Mouse (Mus musculus): ENCODE measurements around the gene Pknox1.
A peak's percentile ranks its signal among the peaks of the same experiment; 100 is the strongest.
"Not testable (repeated sequence)": the region's sequence is repeated elsewhere in the genome, so short reads cannot be mapped to it uniquely, and the experiment has no call there.

Gene Pknox1

DNA sequence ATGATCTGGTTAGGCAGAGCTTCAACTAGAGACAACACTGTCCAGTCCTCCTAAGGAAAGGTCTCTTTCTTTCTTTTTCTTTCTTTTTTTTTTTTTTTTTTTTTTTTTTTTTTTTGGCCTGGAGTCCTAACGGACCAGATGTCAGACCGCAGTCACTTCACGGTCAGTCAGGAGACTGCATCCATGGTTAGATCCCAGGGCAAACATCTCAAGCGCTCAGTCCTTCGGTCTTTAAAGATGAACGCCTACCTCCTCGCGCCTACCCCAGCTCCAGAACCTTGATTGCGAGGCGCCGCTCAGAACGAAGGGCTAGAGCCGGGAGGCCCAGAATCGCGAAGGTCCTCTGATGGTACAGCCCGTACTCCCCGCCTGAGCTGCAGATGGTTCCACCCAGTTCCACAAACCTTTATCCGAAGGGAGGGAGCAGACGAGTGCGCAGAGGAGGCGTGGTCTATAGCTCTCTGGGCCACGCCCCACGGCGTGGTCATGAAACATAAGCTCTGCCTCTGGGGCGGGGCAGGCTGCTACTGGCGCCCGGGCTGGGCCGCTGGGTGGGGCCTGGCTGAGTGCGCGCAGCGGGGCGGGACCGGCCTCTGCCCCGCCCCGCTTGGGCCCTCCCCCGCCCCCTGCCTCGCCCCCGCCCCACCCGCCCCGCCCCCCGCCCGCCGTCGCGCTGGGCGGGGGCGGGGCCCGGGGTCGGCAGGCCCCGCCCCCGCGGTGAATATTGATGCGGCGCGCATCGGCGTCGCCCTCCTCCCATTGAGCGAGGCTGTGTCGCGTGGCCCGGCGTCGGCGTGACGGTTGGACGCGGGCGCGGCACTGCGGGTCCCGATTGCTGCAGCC, at the start of gene Pknox1:
Gene Pknox1, plus strand, starts transcription at position 720 of the 843 bp plus-strand sequence.
- peak; percentile 99 for DNase-seq (ENCODE audit: low spot score)

DNA sequence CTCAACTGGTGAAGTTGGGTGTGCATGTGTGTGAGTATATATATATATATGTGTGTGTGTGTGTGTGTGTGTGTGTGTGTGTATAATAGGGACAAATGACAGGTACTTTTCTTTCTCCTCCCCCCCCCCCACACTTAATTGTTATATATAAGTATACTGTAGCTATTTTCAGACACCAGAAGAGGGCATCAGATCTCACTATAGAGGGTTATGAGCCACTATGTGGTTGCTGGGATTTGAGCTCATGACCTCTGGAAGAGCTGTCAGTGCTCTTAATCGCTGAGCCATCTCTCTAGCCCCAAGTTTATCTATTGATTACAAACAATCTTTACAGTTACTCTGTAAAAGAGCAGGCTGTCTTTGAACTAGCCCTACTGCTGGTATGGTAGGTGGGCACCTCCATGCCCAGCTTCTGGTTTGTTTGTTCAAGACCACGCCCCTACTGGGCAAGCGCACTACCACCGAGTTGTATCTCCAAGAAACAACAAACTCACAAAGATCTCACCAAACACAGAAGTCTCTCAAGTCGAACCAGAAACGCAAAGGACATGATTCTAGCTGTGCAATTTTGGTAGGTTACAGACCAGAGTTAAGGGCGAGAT, 45.1 kb upstream of the Pknox1 start:
- DNase-seq (ENCODE audit: low spot score) = no peak

DNA sequence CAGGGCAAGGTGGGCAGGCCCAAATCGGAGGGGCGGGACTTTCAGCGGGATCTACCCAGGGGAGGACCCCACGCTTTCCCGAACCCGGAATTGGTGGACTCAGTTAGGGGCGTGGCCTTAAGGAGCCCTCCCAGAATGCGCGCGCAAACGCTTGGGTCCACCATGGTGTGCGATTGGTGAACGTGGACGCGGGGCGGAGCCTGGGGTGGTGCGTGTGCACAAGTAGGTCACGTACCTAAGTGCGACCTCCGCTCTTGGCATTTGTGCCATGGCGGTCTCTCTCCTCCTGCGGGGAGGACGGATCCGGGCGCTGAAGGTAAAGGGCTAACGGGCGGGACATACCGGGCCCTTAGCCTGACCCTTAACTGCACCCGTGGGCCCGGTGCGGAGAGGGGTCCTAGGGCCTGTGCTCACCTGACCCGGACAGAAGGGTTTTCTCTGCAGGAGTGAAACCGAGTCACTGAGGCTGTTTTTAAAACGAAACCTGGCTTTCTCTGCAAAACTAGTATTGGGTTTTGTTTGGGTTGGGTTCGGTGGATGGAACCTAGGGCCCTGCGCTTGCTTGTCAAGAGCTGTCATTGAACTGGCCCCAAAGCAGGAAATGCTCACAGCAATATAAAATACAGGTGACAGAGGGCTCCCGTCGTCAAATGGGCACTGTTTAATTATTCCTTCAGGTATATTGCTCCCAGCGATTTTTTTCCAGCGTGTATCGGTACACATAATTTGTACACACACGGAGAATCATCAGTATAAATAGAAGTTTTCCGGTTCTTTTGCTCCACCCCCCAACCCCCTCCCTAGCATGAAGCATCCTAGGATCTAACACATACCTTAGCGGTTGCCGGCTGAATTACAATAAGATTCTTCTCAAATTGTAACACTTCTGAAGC, 44.3 kb upstream of the Pknox1 start, which contains the start of the genes Wdr4 and Ndufv3:
Gene Wdr4, minus strand, starts transcription at position 35 of the 893 bp plus-strand sequence.
Gene Ndufv3, plus strand, starts transcription at position 170 of the 893 bp plus-strand sequence.
- DNase-seq (ENCODE audit: low spot score) = peak; percentile 98

DNA sequence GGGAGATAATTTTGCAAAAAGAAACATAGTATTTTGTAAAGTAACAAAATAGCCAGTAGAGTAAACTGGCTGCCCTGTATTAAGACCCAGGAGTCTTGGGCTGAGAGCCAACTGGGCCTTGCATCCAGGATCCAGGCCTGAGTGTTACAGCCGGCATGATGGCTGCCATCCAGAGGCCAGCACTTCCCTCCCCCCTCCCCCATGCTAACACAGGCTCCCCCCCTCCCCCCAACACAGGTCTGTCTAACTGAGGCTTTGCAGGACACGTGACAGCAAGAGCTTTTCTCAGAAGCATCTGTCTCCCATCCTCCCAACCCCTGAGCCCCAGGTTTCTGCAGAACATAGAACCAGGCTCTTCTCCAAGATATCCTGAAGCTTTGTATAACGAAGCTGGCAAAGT, 43.6 kb upstream of the Pknox1 start:
- peak; percentile 36 for DNase-seq (ENCODE audit: low spot score)

DNA sequence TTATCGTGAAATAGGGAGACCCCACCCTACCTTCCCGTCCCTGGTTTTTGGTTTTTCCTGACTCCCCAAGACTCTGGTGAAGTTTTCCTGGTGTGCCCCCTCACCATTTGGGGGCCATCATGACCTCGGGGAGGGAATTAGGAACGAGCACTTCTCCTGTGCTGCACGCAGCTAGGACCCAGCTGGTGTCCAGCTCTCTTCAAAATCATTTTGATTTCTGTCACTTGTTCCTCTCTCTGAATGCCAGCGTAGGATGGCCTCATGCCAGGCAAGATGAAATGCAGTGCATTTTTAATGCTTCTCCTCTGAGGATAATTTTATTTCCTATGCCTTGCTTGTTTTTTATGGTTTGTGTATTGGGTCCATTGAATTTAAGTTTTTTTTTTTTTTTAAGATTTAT, 42.6 kb upstream of the Pknox1 start:
- DNase-seq (ENCODE audit: low spot score) = no peak

DNA sequence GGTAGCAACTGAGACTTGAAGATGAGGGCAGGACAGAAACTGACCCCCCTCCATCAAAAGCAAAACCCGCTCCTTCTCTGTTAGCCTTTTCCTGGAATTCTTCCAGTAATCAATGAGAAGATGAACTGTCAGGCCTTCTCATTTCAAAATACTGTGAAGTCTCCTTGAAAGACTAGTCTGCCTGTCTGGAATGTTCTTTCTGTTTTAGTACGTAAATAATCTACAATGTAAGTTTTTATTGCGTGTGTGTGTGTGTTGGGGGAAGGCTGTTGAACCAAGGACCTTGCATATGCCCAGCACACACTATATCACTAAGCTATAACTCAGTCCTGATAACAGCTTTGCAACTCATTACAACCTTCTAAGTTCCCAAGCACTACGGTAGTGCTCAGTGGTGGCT, 39.4 kb upstream of the Pknox1 start:
- DNase-seq (ENCODE audit: low spot score) = no peak

DNA sequence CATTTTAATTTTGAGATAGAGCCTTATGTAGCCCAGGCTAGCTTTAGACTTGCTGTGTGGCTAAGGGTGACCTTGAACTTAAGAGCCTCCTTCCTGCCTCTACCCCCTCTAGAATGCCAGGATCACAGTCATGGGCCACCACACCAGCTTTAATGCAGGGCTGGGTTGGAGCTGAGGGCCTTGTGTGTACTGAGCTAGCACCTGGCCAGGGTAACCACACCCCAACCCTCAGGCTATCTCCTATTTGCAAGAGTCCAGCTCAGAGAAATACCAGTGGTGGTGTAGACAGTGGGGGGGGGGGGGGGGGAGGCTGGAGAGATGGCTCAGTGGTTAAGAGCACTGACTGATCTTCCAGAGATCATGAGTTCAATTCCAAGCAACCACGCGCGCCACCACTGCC, 38.7 kb upstream of the Pknox1 start:
- no peak for DNase-seq (ENCODE audit: low spot score)

DNA sequence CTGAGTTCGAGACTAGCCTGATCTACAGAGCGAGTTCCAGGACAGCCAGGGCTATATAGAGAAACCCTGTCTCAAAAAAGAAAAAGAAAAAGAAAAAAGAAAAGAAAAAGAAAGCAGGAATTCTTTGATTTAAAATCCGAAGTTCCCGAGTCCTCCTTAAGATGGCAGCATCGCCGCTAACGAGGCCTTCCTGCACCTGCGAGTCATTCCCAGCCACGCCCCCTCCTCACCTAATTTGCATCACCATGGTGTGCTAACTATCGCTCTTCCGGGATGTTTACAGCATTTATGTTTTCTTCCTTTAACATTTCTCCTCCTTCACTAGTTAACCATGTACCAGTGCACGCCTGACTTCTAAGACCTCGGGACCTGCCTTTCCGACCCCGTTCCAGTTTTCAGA, 35.2 kb upstream of the Pknox1 start:
- no peak for DNase-seq (ENCODE audit: low spot score)

DNA sequence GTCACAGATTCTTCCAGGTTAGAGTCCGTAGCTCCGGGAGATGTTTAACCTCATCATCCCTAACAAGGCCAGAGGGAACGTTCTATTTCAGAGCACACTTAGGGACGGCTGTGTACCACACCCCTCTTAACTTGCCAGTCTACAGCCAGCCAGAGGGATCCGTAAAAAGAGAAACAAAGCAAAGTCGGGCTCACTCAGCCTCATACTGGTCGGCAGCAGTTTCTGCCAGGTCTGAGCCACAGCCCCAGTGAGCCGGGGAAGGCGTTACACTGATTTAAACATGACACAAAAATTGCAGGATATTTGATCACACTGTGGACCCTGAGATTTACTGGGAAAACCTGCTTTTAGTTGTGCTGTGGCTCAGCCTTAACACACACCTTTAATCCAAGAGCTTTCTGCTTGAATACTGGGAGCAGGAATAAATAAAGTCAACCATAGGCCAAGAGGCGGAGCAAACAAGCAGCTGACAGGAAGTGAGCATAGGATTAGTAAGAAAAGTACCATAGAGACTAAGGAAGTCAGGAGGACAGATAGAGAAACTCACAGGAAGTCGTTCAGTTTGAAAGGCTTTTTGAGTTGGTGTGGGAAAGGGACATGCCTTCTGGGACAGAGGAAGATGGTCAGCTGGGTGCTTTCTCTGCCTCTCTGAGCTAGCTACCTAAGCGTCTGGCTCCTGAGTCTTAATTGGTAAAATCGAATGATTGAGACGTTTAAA, 32.9 kb upstream of the Pknox1 start:
- DNase-seq (ENCODE audit: low spot score) = no peak

DNA sequence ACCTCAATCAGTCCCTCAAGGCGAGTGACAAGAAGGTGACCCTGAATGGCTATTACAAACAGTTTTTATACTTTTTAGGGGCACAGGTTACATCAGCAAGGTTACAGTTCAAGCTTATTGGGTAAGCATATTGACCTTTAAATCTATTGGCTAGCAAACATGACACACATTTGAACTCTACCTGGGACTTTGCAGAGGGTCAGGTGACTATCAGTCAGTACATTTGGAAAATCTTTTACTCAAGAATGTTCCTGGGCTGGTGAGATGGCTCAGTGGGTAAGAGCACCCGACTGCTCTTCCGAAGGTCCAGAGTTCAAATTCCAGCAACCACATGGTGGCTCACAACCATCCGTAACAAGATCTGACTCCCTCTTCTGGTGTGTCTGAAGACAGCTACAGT, 32.2 kb upstream of the Pknox1 start:
- DNase-seq (ENCODE audit: low spot score) = not testable (repeated sequence)

DNA sequence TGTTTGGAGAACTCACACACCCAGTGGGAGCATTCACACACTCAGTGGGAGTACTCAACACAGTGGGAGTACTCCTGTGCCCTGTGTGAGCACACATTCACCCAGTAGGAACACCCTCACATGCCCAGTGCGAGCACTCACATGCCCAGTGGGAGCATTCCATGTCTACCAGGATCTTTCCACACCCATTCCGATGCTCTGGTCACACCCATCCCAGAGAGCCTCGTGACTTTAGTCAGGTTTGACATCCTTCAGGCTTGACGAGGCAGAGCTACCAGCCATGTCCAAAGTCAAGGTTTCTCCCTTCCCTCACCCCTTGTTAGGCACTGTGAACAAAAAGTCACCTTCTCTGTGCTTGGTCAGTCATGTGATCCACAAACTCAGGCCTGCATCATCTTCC, 29.2 kb upstream of the Pknox1 start:
- no peak for DNase-seq (ENCODE audit: low spot score)

DNA sequence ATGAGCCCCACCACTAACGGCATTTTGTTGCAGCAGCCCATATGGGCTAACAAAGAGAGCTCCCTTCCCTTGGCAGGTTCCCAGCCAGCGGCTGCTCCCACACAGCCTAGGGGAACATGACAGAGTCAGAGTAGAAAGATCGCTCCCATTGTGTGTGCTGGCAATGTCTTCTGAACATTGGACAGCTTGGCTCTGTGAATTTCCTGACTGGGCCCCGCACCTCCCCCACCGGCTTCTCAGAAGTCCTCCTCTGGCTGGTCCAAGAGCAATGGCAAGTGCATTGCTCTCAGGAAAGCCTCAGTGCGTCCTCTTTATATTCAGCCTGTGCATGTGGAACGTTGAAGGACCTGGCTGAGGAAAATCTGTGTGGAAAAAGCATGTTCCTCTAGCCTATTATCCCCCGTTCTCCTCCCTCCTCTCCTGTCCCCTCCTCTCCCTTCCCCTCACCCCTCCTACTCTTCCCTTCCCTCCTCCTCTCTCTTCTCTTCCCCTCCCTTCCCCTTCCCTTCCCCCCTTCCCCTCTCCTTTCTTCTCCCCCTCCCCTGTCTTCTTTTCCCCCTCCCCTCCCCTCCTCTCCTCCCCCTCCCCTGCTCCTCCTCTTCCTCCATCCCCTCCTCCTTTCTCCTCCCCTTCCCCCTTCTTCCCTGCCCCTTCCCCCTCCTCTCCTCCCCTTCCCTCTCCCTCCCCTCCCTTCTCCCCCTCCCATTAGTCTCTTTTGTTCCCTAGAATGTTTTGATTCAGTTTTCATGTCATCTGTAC, 28.5 kb upstream of the Pknox1 start:
- peak; percentile 59 for DNase-seq (ENCODE audit: low spot score)

DNA sequence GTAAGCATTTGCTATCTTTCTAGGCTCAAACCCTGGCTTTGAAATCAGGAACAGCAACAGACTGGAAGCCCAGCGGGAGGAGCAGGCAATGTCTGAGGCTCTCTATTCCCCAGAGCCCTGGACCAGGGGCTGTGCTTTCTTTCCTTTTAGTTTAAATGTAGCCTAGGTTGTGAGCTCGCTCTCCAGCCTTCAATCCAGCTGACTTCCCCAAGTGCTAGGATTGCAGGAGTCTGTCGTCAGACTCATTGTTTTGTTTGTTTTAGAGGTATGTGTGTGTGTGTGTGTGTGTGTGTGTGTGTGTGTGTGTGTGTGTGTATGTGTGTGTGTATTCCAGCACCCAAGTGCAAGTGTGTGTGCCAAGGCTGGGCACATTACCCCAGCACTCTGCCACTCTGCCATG, 24.4 kb upstream of the Pknox1 start:
- DNase-seq (ENCODE audit: low spot score) = no peak

DNA sequence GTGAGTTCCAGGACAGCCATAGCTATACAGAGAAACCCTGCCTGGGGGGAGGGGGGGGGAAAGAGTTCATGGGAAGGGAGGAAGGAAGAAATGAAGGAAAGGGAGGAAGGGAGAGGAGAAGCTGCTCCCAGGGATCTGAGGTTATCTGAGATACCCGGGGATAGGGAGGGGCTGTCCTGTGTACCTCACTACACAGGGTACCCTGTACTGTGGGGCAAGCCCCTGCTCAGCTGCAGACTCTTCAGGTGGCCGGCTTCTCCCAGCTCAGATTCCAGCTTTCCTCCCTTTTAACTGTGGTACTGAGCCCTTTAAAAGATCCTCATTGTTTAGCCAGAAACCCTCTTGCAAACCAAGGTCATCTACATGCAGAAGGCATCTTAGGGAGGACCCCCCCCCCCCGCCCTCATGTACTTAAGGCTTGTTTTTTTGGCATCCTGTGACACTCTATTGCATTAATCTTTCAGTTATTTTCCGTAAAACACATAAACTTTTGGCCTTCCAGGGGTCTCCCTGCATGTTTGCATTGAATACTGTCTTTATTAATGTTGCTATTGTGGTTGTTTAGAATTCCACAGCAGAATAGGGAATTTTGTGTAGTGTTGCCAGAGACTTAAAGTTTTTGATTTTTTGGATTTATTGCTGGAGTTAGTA, 23.6 kb upstream of the Pknox1 start:
- no peak for DNase-seq (ENCODE audit: low spot score)

DNA sequence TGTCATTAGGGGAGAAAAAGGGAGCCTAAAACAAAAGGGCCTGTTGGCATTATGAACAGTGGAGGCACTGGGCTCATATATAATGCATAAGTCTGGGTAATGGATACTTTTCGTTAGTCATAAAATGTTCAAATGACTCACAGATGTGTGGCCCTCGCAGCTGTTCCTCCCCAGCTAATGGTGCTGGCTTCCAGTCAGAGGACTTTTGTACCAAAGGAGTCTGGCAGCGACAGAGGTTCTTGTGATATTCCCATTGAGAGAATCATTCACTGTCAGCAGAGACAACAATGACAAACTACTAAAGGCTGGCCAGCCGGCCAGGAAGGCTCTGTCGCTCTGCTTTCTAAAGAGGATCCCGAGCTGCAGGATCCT, 23.1 kb upstream of the Pknox1 start:
- no peak for DNase-seq (ENCODE audit: low spot score)

DNA sequence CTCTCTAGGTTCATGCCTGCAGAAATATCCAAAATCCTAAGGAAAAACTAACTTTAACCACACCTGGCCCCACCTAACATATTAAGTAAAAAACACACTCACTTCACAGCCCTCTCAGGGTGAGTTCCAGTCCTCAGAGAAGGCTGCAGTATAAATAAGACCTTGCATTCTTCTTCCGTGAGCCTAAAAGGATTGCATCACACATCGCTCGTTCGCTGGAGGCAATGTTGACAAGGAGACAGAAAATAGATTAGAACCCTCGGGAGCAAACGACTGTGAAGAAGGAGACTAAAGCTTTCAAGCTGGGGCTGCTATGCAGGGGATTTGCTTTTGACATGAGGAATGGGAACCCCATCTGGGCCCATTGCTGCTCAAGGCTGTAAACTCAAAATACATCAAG, 21.0 kb upstream of the Pknox1 start:
- no peak for DNase-seq (ENCODE audit: low spot score)

DNA sequence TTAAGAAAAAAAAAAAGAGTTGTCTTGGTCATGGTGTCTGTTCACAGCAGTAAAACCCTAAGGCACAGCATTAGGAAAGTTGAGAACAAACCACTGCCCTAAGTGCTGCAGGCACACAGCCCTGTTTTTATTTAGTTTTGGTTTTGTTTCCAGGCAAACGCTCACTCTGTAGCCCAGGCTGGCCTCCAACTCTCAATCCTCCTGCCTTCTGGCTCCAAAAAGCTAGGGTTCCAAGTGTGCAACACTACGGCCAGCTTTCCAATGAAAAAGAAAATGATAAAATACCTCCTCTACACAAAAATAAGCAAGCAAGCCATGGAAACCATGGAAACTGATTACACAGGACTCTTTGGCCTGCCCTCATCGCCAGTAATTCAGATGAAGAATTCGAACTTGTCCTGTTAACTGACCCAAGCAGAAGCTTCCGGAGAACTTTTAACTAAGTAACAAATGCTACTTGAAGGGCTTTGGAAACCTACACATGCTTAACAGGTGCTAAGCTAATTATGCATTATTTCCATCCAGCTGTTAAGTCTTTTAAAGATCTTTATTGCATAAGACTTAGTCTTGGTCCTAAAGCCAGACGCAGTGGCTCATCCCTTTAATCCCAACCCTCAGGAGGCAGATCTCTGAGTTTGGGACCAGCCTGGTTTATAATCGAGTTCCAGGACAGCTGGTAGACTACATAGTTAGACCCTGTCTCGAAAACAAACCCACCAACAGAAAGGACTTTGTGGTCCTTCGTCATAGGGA, 17.9 kb upstream of the Pknox1 start:
- no peak for DNase-seq (ENCODE audit: low spot score)

DNA sequence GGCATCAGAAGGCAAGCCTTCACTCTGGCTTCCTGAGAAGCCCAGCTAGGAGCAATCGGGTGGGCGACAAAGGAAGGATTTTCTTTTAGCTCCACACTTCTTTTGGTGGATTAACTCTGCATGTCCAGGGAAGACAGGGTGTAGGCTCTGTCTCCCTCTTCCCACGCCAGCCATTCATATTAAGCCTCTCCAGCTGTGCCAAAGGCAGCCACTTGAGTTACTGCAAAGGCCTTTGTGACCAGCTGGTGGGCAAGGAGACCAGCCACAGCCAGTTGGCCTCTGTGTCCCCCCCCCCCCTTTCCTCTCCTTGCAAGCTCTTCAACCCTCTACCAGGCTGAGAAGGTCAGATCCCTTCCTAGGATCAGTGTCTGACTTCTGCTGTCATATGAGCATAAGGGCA, 16.6 kb upstream of the Pknox1 start:
- DNase-seq (ENCODE audit: low spot score) = no peak

DNA sequence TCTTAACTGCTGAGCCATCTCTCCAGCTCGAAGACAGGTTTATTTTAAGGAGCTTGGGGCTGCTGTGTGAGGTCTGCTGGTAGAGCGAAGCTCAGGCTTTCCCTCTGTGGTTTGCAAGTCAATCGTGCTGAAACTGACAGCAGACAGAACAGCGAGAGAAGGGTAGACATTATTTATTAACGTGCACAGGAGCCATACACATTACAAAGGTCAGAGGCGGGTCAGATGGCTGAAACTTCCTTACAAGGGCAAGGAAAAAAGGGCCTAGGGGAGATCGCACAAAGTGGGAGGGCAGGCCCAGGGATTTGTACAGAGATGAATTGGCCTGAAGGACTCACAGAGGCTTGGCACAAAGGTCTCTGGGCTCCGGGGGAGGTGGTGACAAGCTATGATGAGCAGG, 15.1 kb upstream of the Pknox1 start:
- no peak for DNase-seq (ENCODE audit: low spot score)

DNA sequence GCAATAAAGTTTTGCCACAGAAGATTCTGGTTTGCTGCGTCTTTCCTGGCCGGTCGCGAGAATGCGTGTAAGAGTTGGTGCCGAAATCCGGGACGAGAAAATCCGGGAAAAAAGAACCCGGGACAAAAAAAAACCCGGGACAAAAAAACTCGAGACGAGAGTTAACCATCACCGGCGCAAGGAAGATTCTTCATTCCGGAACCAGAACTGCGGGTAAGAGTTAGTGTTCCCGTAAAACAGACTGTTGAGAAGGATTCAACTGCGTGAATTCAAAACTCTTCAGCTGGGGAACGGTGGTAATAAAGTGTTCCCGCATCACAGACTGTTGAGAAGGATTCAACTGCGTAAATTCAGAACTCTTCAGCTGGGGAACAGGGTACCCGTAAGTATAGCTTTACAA, 11.9 kb upstream of the Pknox1 start:
- DNase-seq (ENCODE audit: low spot score) = not testable (repeated sequence)
